Mouse (Mus musculus) limb, embryonic 15.5 days (tissue): Measurements from ENCODE around the gene Atp8a2. TPM values are rescaled to one million over a fixed set of nuclear protein-coding genes. Genes with fewer than 3 reads are reported as not detected.

Experiments used
- ATAC-seq: fragments of 200-750 bp; cut with Nextera tagmentation; 2 replicates; pipeline ENCODE4 v1.8.0; 2017; ENCODE audit warnings: low read depth, moderate TSS enrichment; ENCODE audit not compliant: insufficient number of reproducible peaks, low FRiP score, low TSS enrichment
- H3K27ac ChIP-seq: fragments of 300-500 bp; sonication (generic); 2 replicates; pipeline ENCODE4 v1.5.1; 2015; ENCODE audit warnings: moderate library complexity, mild to moderate bottlenecking, inconsistent platforms
- H3K27me3 ChIP-seq: fragments of 300-500 bp; sonication (generic); 2 replicates; pipeline ENCODE4 v1.6.1; 2015; ENCODE audit warnings: inconsistent platforms
- H3K36me3 ChIP-seq: fragments of 300-500 bp; sonication (generic); 2 replicates; pipeline ENCODE4 v1.6.1; 2015; ENCODE audit warnings: inconsistent platforms
- H3K4me1 ChIP-seq: fragments of 300-500 bp; sonication (generic); 2 replicates; pipeline ENCODE4 v1.6.1; 2015; ENCODE audit warnings: inconsistent platforms
- H3K4me2 ChIP-seq: fragments of 300-500 bp; sonication (generic); 2 replicates; pipeline ENCODE4 v1.6.1; 2015; ENCODE audit warnings: mild to moderate bottlenecking, inconsistent platforms
- H3K4me3 ChIP-seq: fragments of 300-500 bp; sonication (generic); 2 replicates; pipeline ENCODE4 v1.5.1; 2015; ENCODE audit warnings: mild to moderate bottlenecking, inconsistent platforms
- H3K9ac ChIP-seq: fragments of 300-500 bp; sonication (generic); 2 replicates; pipeline ENCODE4 v1.6.1; 2015; ENCODE audit warnings: inconsistent platforms
- H3K9me3 ChIP-seq: fragments of 300-500 bp; sonication (generic); 2 replicates; pipeline ENCODE4 v1.6.1; 2016; ENCODE audit warnings: inconsistent platforms
- WGBS: fragments of 180-500 bp; shearing (Covaris S2); methylation state at CpG from one replicate; pipeline ENCODE4 v1.1.7; 2015; 5-methylcytosine and 5-hydroxymethylcytosine counted together
- polyA plus RNA-seq: library from polyadenylated mRNA; unstranded; fragments of >200 nt; fragmentation: Nextera tagmentation; extraction: Ambion mirVana; gene quantifications from 2 replicates; pipeline ENCODE4 v1.2.1, GENCODE M21; 2015

The Atp8a2 gene
- polyA plus RNA-seq, 1 experiment from 2014 or later: 1.0 TPM

GRCm38 (mm10) chr14:59890107-59890506 is 306.9 kb downstream of the Atp8a2 start:
- Histone ChIP-seq H3K36me3 (no peaks in the 10 kb centered on the region), H3K27ac (no peak overlapping the region), H3K9me3 (no peaks in the 10 kb centered on the region), H3K4me3 (no peak overlapping the region), H3K9ac (no peak overlapping the region), H3K27me3 (peaks cover 17% of the 10 kb centered on the region; the same call in 1 of the 2 replicates), H3K4me1 (peaks cover 37% of the 10 kb centered on the region), H3K4me2 (no peak overlapping the region)
- ATAC-seq: no peak
- WGBS: 57% methylated on average over 7 of the region's 7 CpGs

GRCm38 (mm10) chr14:59888446-59888845 is 308.5 kb downstream of the Atp8a2 start:
- H3K9ac ChIP-seq: no peak overlapping the region
- ATAC-seq: no peak
- no peaks in the 10 kb centered on the region for H3K9me3 ChIP-seq
- no peak overlapping the region for H3K27ac ChIP-seq
- no peak overlapping the region for H3K4me3 ChIP-seq
- H3K27me3 ChIP-seq: peaks cover 12% of the 10 kb centered on the region; the same call in 1 of the 2 replicates
- 83% methylated on average over 1 of the region's 1 CpGs for WGBS
- H3K4me1 ChIP-seq: peaks cover 40% of the 10 kb centered on the region
- H3K4me2 ChIP-seq: no peak overlapping the region
- H3K36me3 ChIP-seq: no peaks in the 10 kb centered on the region

GRCm38 (mm10) chr14:59888046-59888445 is 308.9 kb downstream of the Atp8a2 start:
- Histone ChIP-seq H3K36me3 (no peaks in the 10 kb centered on the region), H3K27ac (no peak overlapping the region)
- 73% methylated on average over 6 of the region's 6 CpGs for WGBS

GRCm38 (mm10) chr14:59887061-59887861 is 309.7 kb downstream of the Atp8a2 start:
- Histone ChIP-seq H3K9ac (no peak overlapping the region), H3K4me3 (no peak overlapping the region), H3K9me3 (no peaks in the 10 kb centered on the region), H3K27me3 (peaks cover 12% of the 10 kb centered on the region; the same call in 1 of the 2 replicates), H3K4me2 (no peak overlapping the region), H3K4me1 (peaks cover 38% of the 10 kb centered on the region), H3K27ac (0 out of 2 replicates have a peak overlapping the region, but pooled peaks have one; percentile 7), H3K36me3 (no peaks in the 10 kb centered on the region)
- WGBS: 29% methylated on average over 15 of the region's 15 CpGs
- ATAC-seq: no peak

More at GRCm38 (mm10) chr14:59888046-59888445, 308.9 kb downstream of the Atp8a2 start:
- Histone ChIP-seq H3K4me2 (no peak overlapping the region), H3K4me1 (peaks cover 40% of the 10 kb centered on the region), H3K9me3 (no peaks in the 10 kb centered on the region), H3K9ac (no peak overlapping the region), H3K4me3 (no peak overlapping the region), H3K27me3 (peaks cover 12% of the 10 kb centered on the region; the same call in 1 of the 2 replicates)
- ATAC-seq: no peak

- no peak overlapping the region for H3K27ac ChIP-seq
- H3K9ac ChIP-seq: no peak overlapping the region
- 0 out of 2 replicates have a peak, but pooled peaks cover 3% of the 10 kb centered on the region for H3K27me3 ChIP-seq
- H3K4me3 ChIP-seq: no peak overlapping the region
- no peak overlapping the region for H3K4me2 ChIP-seq
- ATAC-seq: no peak
- 52% methylated on average over 10 of the region's 10 CpGs for WGBS
- peaks cover 19% of the 10 kb centered on the region for H3K4me1 ChIP-seq
- H3K9me3 ChIP-seq: no peaks in the 10 kb centered on the region
- no peaks in the 10 kb centered on the region for H3K36me3 ChIP-seq
Measured at GRCm38 (mm10) chr14:59883517-59884069, 313.4 kb downstream of the Atp8a2 start.

- ATAC-seq: no peak
- WGBS: 86% methylated on average over 3 of the region's 3 CpGs
Measured at GRCm38 (mm10) chr14:59880829-59881228, 316.1 kb downstream of the Atp8a2 start.

GRCm38 (mm10) chr14:59878248-59878647 is 318.7 kb downstream of the Atp8a2 start:
- Histone ChIP-seq H3K4me1 (peaks cover 9% of the 10 kb centered on the region; the same call in 1 of the 2 replicates), H3K27ac (no peak overlapping the region), H3K4me3 (no peak overlapping the region), H3K9me3 (no peaks in the 10 kb centered on the region), H3K36me3 (no peaks in the 10 kb centered on the region), H3K4me2 (no peak overlapping the region), H3K27me3 (no peaks in the 10 kb centered on the region), H3K9ac (no peak overlapping the region)
- 55% methylated on average over 3 of the region's 3 CpGs for WGBS
- ATAC-seq: no peak

More at GRCm38 (mm10) chr14:59880829-59881228, 316.1 kb downstream of the Atp8a2 start:
- H3K9ac ChIP-seq: no peak overlapping the region
- no peaks in the 10 kb centered on the region for H3K36me3 ChIP-seq
- 0 out of 2 replicates have a peak, but pooled peaks cover 3% of the 10 kb centered on the region for H3K27me3 ChIP-seq
- no peaks in the 10 kb centered on the region for H3K9me3 ChIP-seq
- H3K4me2 ChIP-seq: no peak overlapping the region
- 0 out of 2 replicates have a peak, but pooled peaks cover 6% of the 10 kb centered on the region for H3K4me1 ChIP-seq
- no peak overlapping the region for H3K27ac ChIP-seq
- H3K4me3 ChIP-seq: no peak overlapping the region

GRCm38 (mm10) chr14:59876525-59876924 is 320.5 kb downstream of the Atp8a2 start:
- Histone ChIP-seq H3K4me3 (no peak overlapping the region), H3K27ac (no peak overlapping the region), H3K36me3 (no peaks in the 10 kb centered on the region), H3K9me3 (no peaks in the 10 kb centered on the region), H3K4me1 (peaks cover 9% of the 10 kb centered on the region; the same call in 1 of the 2 replicates), H3K4me2 (no peak overlapping the region), H3K9ac (no peak overlapping the region), H3K27me3 (no peaks in the 10 kb centered on the region)
- no peak for ATAC-seq
- WGBS: 65% methylated on average over 2 of the region's 2 CpGs

- Histone ChIP-seq H3K36me3 (no peaks in the 10 kb centered on the region), H3K27ac (no peak overlapping the region), H3K9me3 (peaks cover 4% of the 10 kb centered on the region; the same call in 1 of the 2 replicates), H3K4me1 (peaks cover 2% of the 10 kb centered on the region; the same call in 1 of the 2 replicates), H3K4me3 (no peak overlapping the region), H3K4me2 (no peak overlapping the region), H3K27me3 (no peaks in the 10 kb centered on the region), H3K9ac (no peak overlapping the region)
- no peak for ATAC-seq
- WGBS: 45% methylated on average over 7 of the region's 7 CpGs
Measured at GRCm38 (mm10) chr14:59868369-59868768, 328.6 kb downstream of the Atp8a2 start.

- WGBS: 33% methylated on average over 7 of the region's 7 CpGs
- ATAC-seq: no peak
- H3K36me3 ChIP-seq: no peaks in the 10 kb centered on the region
- H3K4me3 ChIP-seq: no peak overlapping the region
- peaks cover 2% of the 10 kb centered on the region; the same call in 1 of the 2 replicates for H3K4me1 ChIP-seq
- H3K27me3 ChIP-seq: no peaks in the 10 kb centered on the region
- no peak overlapping the region for H3K4me2 ChIP-seq
- peaks cover 4% of the 10 kb centered on the region; the same call in 1 of the 2 replicates for H3K9me3 ChIP-seq
- H3K9ac ChIP-seq: no peak overlapping the region
- H3K27ac ChIP-seq: no peak overlapping the region
Measured at GRCm38 (mm10) chr14:59867749-59868148, 329.2 kb downstream of the Atp8a2 start.

- Histone ChIP-seq H3K9me3 (peaks cover 4% of the 10 kb centered on the region; the same call in 1 of the 2 replicates), H3K36me3 (no peaks in the 10 kb centered on the region), H3K27ac (no peak overlapping the region), H3K9ac (no peak overlapping the region), H3K4me2 (no peak overlapping the region), H3K4me1 (peaks cover 6% of the 10 kb centered on the region), H3K27me3 (no peaks in the 10 kb centered on the region), H3K4me3 (no peak overlapping the region)
- 49% methylated on average over 5 of the region's 5 CpGs for WGBS
- no peak for ATAC-seq
Measured at GRCm38 (mm10) chr14:59866001-59866400, 331.0 kb downstream of the Atp8a2 start.

- no peaks in the 10 kb centered on the region for H3K36me3 ChIP-seq
- WGBS: 26% methylated on average over 4 of the region's 4 CpGs
- H3K4me3 ChIP-seq: no peak overlapping the region
- H3K9me3 ChIP-seq: peaks cover 4% of the 10 kb centered on the region; the same call in 1 of the 2 replicates
- no peak overlapping the region for H3K27ac ChIP-seq
- peaks cover 19% of the 10 kb centered on the region for H3K4me1 ChIP-seq
- 0 out of 2 replicates have a peak, but pooled peaks have one; percentile 10 for ATAC-seq
- H3K4me2 ChIP-seq: no peak overlapping the region
- H3K9ac ChIP-seq: no peak overlapping the region
- no peaks in the 10 kb centered on the region; the same call in 1 of the 2 replicates for H3K27me3 ChIP-seq
Measured at GRCm38 (mm10) chr14:59862351-59862750, 334.6 kb downstream of the Atp8a2 start.
